Mouse (Mus musculus) erythroid progenitor cell, adult 5-6 weeks (primary cell): ENCODE measurements around the gene Rasef. TPM values are rescaled to one million over a fixed set of nuclear protein-coding genes. Genes with fewer than 3 reads are reported as not detected.
"Not testable (repeated sequence)": the region's sequence is repeated elsewhere in the genome, so short reads cannot be mapped to it uniquely, and the experiment has no call there.

Experiments
- ATAC-seq: replicated peaks from 2 replicates; pipeline ENCODE4 v1.8.0; 2016; ENCODE audit warnings: moderate number of reproducible peaks, mild to moderate bottlenecking, moderate TSS enrichment, inconsistent platforms; ENCODE audit not compliant: poor library complexity, low FRiP score, severe bottlenecking
- total RNA-seq, 2 experiments: library from RNA; stranded (forward) in 1 of 2; stranded (reverse) in 1 of 2; fragments of 150-400 nt in 1 of 2; fragments of 186-747, 209-891 nt in 1 of 2; gene quantifications; 2 replicates each; pipeline versions ENCODE4 v1.2.3 to v1.2.4; 2015 to 2017; ENCODE audit warnings: low replicate concordance in 2 of 2

Gene Rasef
- total RNA-seq (2015; ENCODE audit: low replicate concordance) (not detected in 2 replicates), total RNA-seq (2017; ENCODE audit: low replicate concordance) (not detected in 2 replicates)

- ATAC-seq, result no peak
Observed at GRCm38 (mm10) chr4:73790260-73791185, at the start of gene Rasef. Gene Rasef, minus strand, starts transcription at chr4:73790994.

GRCm38 (mm10) chr4:73826587-73826986 lies 35.8 kb upstream of the Rasef start:
- no peak for ATAC-seq

GRCm38 (mm10) chr4:73791186-73791540 lies 369 bp upstream of the Rasef start:
- no peak for ATAC-seq

GRCm38 (mm10) chr4:73789534-73789933 lies 1.3 kb downstream of the Rasef start:
- no peak for ATAC-seq

GRCm38 (mm10) chr4:73788076-73788730 lies 2.6 kb downstream of the Rasef start:
- no peak for ATAC-seq

- ATAC-seq, result no peak
Observed at GRCm38 (mm10) chr4:73784147-73784546, 6.6 kb downstream of the Rasef start.

GRCm38 (mm10) chr4:73781061-73781460 lies 9.7 kb downstream of the Rasef start:
- no peak for ATAC-seq

- ATAC-seq, result no peak
Observed at GRCm38 (mm10) chr4:73775266-73775665, 15.5 kb downstream of the Rasef start.

GRCm38 (mm10) chr4:73773831-73774810 lies 16.7 kb downstream of the Rasef start:
- ATAC-seq, result no peak

- ATAC-seq, result no peak
Observed at GRCm38 (mm10) chr4:73772028-73772427, 18.8 kb downstream of the Rasef start.

GRCm38 (mm10) chr4:73770592-73770991 lies 20.2 kb downstream of the Rasef start:
- no peak for ATAC-seq

- no peak for ATAC-seq
Observed at GRCm38 (mm10) chr4:73768156-73768555, 22.6 kb downstream of the Rasef start.

GRCm38 (mm10) chr4:73748219-73748618 lies 42.6 kb downstream of the Rasef start:
- ATAC-seq, result no peak

GRCm38 (mm10) chr4:73739439-73739838 lies 51.4 kb downstream of the Rasef start:
- ATAC-seq, result no peak

- ATAC-seq, result no peak
Observed at GRCm38 (mm10) chr4:73719819-73720218, 71.0 kb downstream of the Rasef start.

GRCm38 (mm10) chr4:73718761-73719160 lies 72.0 kb downstream of the Rasef start:
- ATAC-seq, result no peak

- not testable (repeated sequence) for ATAC-seq
Observed at GRCm38 (mm10) chr4:73683216-73683615, 107.6 kb downstream of the Rasef start, which contains the start of gene Gm428. Gene Gm428, plus strand, starts transcription at chr4:73683516.

GRCm38 (mm10) chr4:73668054-73668453 lies 122.7 kb downstream of the Rasef start, which contains the start of gene Gm11239:
Gene Gm11239, plus strand, starts transcription at chr4:73668354.
- not testable (repeated sequence) for ATAC-seq
